Mouse (Mus musculus) bone marrow, adult 2 months (tissue): Measurements from ENCODE around the gene Lrrc28. TPM values are rescaled to one million over a fixed set of nuclear protein-coding genes. Genes with fewer than 3 reads are reported as not detected.

Source experiments
- H3K27ac ChIP-seq: fragments of 200-500 bp; 2 replicates; pipeline ENCODE4 v1.5.1; 2012; ENCODE audit warnings: low read depth, mild to moderate bottlenecking, control low read depth, inconsistent platforms, low read length; ENCODE audit not compliant: control insufficient read depth, poor library complexity, insufficient read depth
- H3K4me1 ChIP-seq: fragments of 200-500 bp; 2 replicates; pipeline ENCODE4 v1.6.1; 2011; ENCODE audit warnings: low read length; ENCODE audit not compliant: control insufficient read depth, insufficient read depth
- H3K4me3 ChIP-seq: fragments of 200-500 bp; replicated peaks from 2 replicates; pipeline ENCODE3; 2011; ENCODE audit warnings: mild to moderate bottlenecking, low read depth, low read length, control low read depth; ENCODE audit not compliant: control insufficient read depth
- CTCF ChIP-seq: fragments of 200-500 bp; IDR thresholded peaks from 2 replicates; pipeline ENCODE4 v1.5.1; 2011; ENCODE audit warnings: low read length, control low read depth; ENCODE audit not compliant: control insufficient read depth, insufficient read depth
- POLR2A ChIP-seq: fragments of 200-500 bp; IDR thresholded peaks from 2 replicates; pipeline ENCODE4 v1.6.1; 2011; ENCODE audit warnings: low read depth, mild to moderate bottlenecking, control low read depth, low read length, borderline replicate concordance; ENCODE audit not compliant: control insufficient read depth
- WGBS: fragments of 180-500 bp; shearing (Covaris S2); methylation state at CpG from one replicate; pipeline ENCODE4 v1.1.7; 2018; 5-methylcytosine and 5-hydroxymethylcytosine counted together
- polyA plus RNA-seq: library from polyadenylated mRNA; stranded (reverse); fragments of >200 nt; gene quantifications from 2 replicates; pipeline ENCODE4 v1.2.4, GENCODE M21; 2011; ENCODE audit warnings: low replicate concordance; ENCODE audit not compliant: missing spikeins, insufficient read depth, insufficient read length

The Lrrc28 gene
- polyA plus RNA-seq, 1 experiment = 6.8 TPM

GRCm38 (mm10) chr7:67493795-67494687, 151.0 kb downstream of the Lrrc28 start:
- WGBS = 33% methylated on average over 9 of the region's 9 CpGs
- H3K27ac ChIP-seq = no peak overlapping the region
- no peak overlapping the region for H3K4me3 ChIP-seq
- no peak for TF ChIP-seq POLR2A
- no peak for TF ChIP-seq CTCF
- H3K4me1 ChIP-seq = no peaks in the 10 kb centered on the region

DNA sequence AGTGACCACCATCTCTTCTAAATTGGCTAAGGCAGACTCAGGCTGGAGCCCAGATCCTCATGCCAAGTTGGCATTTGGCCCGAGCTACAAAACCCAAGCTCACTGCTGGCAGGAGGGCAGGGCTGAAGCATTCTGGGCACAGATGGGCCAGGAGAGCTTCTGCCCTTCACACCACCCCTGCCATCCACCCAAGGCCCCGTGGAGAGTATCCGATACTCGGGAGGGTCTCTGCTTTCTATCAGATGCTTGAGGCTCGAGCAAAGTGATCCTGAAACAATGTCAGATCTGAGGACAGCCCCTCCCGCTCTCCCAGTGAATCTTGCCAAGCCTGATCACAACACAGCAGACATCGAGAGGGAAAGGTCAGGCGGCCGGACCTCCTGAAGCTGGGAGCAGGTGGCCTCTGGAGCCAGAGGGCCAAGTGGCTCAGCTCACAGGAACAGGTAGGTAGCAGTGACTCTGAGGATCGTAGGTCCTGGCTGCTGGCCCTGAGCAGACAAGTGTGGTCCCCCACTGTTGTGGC, 157.1 kb downstream of the Lrrc28 start:
- H3K4me1 ChIP-seq = no peaks in the 10 kb centered on the region
- no peak overlapping the region for H3K27ac ChIP-seq
- no peak overlapping the region for H3K4me3 ChIP-seq
- TF ChIP-seq CTCF (no peak), POLR2A (no peak)
- WGBS = 81% methylated on average over 10 of the region's 10 CpGs

DNA sequence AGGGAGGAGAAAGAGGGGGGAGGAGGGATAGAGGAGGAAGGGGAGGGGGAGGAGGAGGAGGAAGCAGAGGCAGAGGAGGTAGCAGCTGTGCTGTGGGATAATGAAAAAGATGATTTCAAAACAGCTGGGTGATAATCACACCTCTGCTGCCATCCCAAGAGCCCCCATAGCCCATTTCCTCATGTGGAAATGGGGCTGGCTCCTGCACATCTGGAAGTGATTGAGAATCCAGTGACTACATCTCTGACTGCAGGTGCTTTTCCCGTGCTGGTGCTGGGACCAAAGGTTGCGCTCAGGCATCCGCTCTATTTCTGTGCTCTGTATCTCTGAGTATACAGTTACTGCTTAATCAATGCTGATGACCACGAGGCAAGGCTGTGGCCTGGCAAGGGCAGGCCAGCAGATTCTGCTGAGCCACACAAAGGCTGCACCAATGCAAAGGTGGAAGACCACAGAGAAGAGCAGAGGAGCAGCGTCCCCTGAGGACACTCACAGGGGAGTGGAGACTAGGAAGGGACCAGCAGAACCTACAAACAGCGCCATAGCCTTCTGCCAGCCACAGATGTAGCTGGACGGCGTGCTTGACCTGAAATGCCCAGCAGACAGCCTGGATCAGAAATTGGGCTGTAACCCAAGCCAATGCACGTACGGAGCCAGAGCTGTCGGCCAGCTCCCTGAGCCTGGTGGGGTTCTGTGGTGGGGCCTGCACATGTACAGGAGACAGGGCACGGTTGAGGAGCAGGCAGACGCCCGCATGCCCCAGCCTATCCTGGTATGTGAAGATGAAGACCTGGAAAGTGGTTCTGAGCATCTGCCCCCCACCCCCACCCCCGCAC, 157.9 kb downstream of the Lrrc28 start:
- Histone ChIP-seq H3K4me3 (no peak overlapping the region), H3K27ac (no peak overlapping the region), H3K4me1 (no peaks in the 10 kb centered on the region)
- TF ChIP-seq POLR2A (no peak), CTCF (no peak)
- WGBS = 78% methylated on average over 15 of the region's 15 CpGs

GRCm38 (mm10) chr7:67486417-67486816, 158.7 kb downstream of the Lrrc28 start:
- no peak for TF ChIP-seq CTCF
- TF ChIP-seq POLR2A = no peak
- H3K27ac ChIP-seq = no peak overlapping the region
- no peak overlapping the region for H3K4me3 ChIP-seq
- no peaks in the 10 kb centered on the region for H3K4me1 ChIP-seq
- WGBS = 77% methylated on average over 5 of the region's 5 CpGs

- TF ChIP-seq CTCF = no peak
- TF ChIP-seq POLR2A = no peak
- Histone ChIP-seq H3K27ac (no peak overlapping the region), H3K4me1 (peaks cover 4% of the 10 kb centered on the region), H3K4me3 (no peak overlapping the region)
- WGBS = 74% methylated on average over 4 of the region's 4 CpGs
Observed at GRCm38 (mm10) chr7:67483698-67484097, 161.4 kb downstream of the Lrrc28 start.

- H3K4me3 ChIP-seq = no peak overlapping the region
- TF ChIP-seq CTCF = no peak
- H3K27ac ChIP-seq = no peak overlapping the region; the same call in 1 of the 2 replicates
- peaks cover 6% of the 10 kb centered on the region for H3K4me1 ChIP-seq
- 70% methylated on average over 17 of the region's 17 CpGs for WGBS
Observed at GRCm38 (mm10) chr7:67479576-67480413, 165.3 kb downstream of the Lrrc28 start.

GRCm38 (mm10) chr7:67479168-67479567, 165.9 kb downstream of the Lrrc28 start:
- Histone ChIP-seq H3K4me3 (no peak overlapping the region), H3K27ac (no peak overlapping the region), H3K4me1 (peaks cover 6% of the 10 kb centered on the region)
- no peak for TF ChIP-seq POLR2A
- TF ChIP-seq CTCF = no peak
- WGBS = 32% methylated on average over 5 of the region's 5 CpGs

GRCm38 (mm10) chr7:67477996-67478395, 167.1 kb downstream of the Lrrc28 start:
- TF ChIP-seq CTCF (no peak), POLR2A (no peak)
- 53% methylated on average over 10 of the region's 10 CpGs for WGBS
- Histone ChIP-seq H3K4me3 (no peak overlapping the region), H3K4me1 (peaks cover 6% of the 10 kb centered on the region), H3K27ac (no peak overlapping the region)
